Mouse (Mus musculus) testis, adult 2 months (tissue): ENCODE measurements at regions not wholly inside any gene's neighbourhood (a gene's known extent, or its start where the extent isn't known, plus 50 kb on each side); places are given as distances from the start of the nearest gene placed in this dataset.

Source experiments
- H3K27ac ChIP-seq: fragments of 200-500 bp; 2 replicates; pipeline ENCODE4 v1.5.1; 2012; ENCODE audit warnings: low read depth, low read length; ENCODE audit not compliant: control insufficient read depth, insufficient read depth
- H3K27me3 ChIP-seq: fragments of 200-500 bp; 2 replicates; pipeline ENCODE4 v1.6.1; 2012; ENCODE audit warnings: mild to moderate bottlenecking, low read length, moderate library complexity; ENCODE audit not compliant: control insufficient read depth, insufficient read depth
- H3K36me3 ChIP-seq: fragments of 200-500 bp; 2 replicates; pipeline ENCODE4 v1.6.1; 2012; ENCODE audit warnings: mild to moderate bottlenecking, low read length; ENCODE audit not compliant: control insufficient read depth, insufficient read depth
- H3K4me1 ChIP-seq: fragments of 200-500 bp; 2 replicates; pipeline ENCODE4 v1.6.1; 2012; ENCODE audit warnings: low read length; ENCODE audit not compliant: control insufficient read depth, insufficient read depth
- H3K4me3 ChIP-seq: fragments of 200-500 bp; 2 replicates; pipeline ENCODE4 v1.5.1; 2012; ENCODE audit warnings: low read depth, mild to moderate bottlenecking, low read length, moderate library complexity, mixed read lengths; ENCODE audit not compliant: control insufficient read depth
- CTCF ChIP-seq: fragments of 200-500 bp; IDR thresholded peaks from 2 replicates; pipeline ENCODE4 v1.5.1; 2012; ENCODE audit warnings: low read depth, mild to moderate bottlenecking, inconsistent platforms, low read length, moderate library complexity; ENCODE audit not compliant: control insufficient read depth, insufficient read depth, insufficient replicate concordance
- POLR2A ChIP-seq: fragments of 200-500 bp; IDR thresholded peaks from 2 replicates; pipeline ENCODE4 v1.6.1; 2012; ENCODE audit warnings: low read depth, mild to moderate bottlenecking, inconsistent platforms, low read length, moderate library complexity; ENCODE audit not compliant: control insufficient read depth

DNA sequence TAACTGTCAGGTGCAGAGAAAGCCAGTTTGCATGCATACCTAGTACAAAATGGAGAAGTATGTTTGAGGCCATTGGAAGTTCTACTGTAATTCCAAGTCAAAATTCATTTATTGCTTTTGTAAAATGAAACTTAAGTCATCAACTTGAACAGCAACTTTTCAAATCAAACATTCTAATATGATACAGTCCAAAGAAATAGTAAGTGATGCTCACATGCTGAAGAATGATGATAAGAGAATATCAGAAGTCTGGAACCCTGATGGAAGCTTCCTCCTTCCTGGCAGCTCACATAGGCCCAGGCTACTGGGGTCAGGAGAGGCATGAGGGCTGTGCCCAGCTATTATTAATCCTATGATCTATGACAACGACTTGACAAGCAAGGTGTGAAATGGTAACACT lies 64.1 kb upstream of the Slc38a2 start:
- H3K36me3 ChIP-seq: no peaks in the 10 kb centered on the region
- no peak overlapping the region for H3K4me3 ChIP-seq
- no peaks in the 10 kb centered on the region for H3K27me3 ChIP-seq
- H3K27ac ChIP-seq: no peak overlapping the region
- TF ChIP-seq POLR2A (no peak), CTCF (no peak)
- H3K4me1 ChIP-seq: no peaks in the 10 kb centered on the region; the same call in none of the 2 replicates

DNA sequence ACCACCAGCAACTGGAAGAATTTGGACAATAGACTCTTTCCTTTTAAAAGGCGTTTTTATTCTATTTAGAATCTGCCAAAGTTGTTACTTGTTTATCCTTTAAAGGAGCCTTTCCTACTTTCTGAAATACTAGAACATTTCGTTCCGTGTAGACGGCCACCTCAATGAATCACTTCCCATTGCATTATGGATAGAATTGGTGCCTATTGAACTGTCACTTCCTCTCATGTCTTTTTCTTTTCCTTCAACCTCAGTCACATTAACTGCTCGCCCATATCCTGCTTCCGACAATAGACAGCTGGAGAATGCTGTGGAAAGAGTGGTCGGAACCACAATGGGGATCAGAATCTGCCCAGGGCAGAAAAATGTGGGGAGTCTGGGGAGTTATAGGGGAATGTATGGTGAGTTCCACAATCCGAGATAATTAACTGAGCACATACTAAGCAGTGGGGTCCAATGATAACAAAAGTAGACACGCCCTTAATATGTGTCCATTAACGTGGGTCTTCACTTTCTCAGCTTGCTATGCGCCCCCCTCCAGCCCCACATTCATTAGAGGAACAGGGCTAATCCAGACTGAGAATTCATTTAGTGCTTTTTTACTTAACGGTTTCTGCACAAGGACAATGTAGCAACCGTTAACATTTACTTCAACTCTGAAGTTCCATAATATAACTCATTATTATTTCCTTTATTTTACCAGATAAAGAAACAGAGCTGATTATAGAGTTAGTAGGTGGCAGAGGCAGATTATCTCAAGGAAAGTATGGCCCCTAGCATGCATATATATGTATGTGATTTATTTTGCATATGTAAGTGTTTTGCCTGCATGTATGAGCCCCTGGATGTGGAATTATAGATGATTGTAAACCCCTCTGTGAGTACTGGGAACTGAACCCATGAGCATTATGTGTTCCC lies 59.8 kb upstream of the Slc38a2 start:
- Histone ChIP-seq H3K36me3 (no peaks in the 10 kb centered on the region), H3K4me3 (no peak overlapping the region), H3K27me3 (no peaks in the 10 kb centered on the region), H3K27ac (no peak overlapping the region), H3K4me1 (no peaks in the 10 kb centered on the region)
- no peak for TF ChIP-seq CTCF
- no peak for TF ChIP-seq POLR2A

DNA sequence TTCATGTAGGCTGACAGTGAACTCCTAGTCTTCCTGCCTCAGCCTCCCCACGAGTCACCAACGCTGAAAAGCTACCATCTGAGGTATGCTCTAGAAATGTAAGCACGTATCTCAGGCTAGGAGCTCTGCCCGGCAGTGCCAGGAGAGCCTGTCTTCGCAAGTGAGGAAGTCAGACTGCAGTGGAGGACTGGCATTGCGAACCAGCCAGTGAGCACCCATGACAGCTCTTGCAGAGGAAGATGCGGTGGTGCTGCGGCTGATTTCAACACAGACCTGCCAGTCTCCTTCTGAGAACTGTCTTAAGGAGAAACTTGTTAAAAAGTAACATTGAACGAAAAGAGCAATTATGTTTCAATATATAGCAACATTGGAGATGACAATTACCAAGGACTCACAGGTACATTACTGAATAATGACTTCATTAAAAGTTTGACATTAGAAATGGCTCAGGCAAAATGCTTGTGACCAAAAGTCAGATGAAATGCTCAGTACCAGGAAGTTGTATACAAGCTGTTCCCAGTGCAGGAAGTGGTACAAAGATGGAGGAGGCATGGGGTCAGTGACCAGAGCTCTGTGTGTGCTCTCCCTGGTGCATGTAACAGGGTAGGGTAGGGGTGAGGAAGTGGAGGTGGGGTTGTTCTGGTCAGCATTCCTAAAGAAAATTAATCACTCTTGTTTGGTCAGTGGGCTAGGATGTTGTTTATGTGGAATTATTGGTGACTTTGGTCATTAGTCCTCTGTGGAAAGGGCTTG lies 58.1 kb upstream of the Slc38a2 start:
- H3K27me3 ChIP-seq: no peaks in the 10 kb centered on the region
- no peak overlapping the region for H3K4me3 ChIP-seq
- no peak overlapping the region for H3K27ac ChIP-seq
- H3K4me1 ChIP-seq: no peaks in the 10 kb centered on the region
- TF ChIP-seq CTCF (no peak), POLR2A (no peak)
- H3K36me3 ChIP-seq: no peaks in the 10 kb centered on the region

DNA sequence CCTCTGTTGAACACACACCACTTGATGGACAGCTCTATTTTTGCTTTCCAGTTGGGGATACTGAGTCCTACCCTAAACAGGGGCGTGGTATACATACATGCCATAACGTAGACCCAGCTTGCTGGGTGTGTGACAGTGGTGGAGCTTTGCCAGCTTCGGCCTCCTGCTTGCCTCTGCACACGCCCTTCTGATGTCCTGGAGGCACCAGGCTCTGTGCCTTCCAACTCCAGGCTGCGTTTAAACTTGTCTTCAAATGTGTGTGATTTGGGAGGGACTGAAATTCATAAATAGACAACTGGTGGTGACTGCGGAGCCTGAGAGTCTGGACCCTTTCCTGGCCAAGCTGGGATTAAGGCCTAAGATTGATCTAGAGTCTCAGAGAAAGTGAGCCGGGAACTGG lies 56.9 kb upstream of the Slc38a2 start:
- TF ChIP-seq CTCF (no peak), POLR2A (no peak)
- no peak overlapping the region for H3K4me3 ChIP-seq
- H3K27me3 ChIP-seq: no peaks in the 10 kb centered on the region
- no peaks in the 10 kb centered on the region for H3K4me1 ChIP-seq
- H3K27ac ChIP-seq: no peak overlapping the region
- H3K36me3 ChIP-seq: no peaks in the 10 kb centered on the region

- Histone ChIP-seq H3K27ac (no peak overlapping the region), H3K36me3 (no peaks in the 10 kb centered on the region), H3K4me1 (no peaks in the 10 kb centered on the region), H3K27me3 (no peaks in the 10 kb centered on the region), H3K4me3 (no peak overlapping the region)
- TF ChIP-seq POLR2A (no peak), CTCF (no peak)
Observed at GRCm38 (mm10) chr15:96755951-96756350, 56.4 kb upstream of the Slc38a2 start.

GRCm38 (mm10) chr15:96755322-96755942 lies 55.9 kb upstream of the Slc38a2 start:
- Histone ChIP-seq H3K36me3 (no peaks in the 10 kb centered on the region), H3K27me3 (no peaks in the 10 kb centered on the region), H3K4me3 (no peak overlapping the region), H3K4me1 (no peaks in the 10 kb centered on the region), H3K27ac (no peak overlapping the region)
- no peak for TF ChIP-seq POLR2A

- no peak for TF ChIP-seq POLR2A
- TF ChIP-seq CTCF: no peak
- Histone ChIP-seq H3K4me3 (no peak overlapping the region), H3K27ac (no peak overlapping the region), H3K27me3 (no peaks in the 10 kb centered on the region), H3K4me1 (no peaks in the 10 kb centered on the region), H3K36me3 (no peaks in the 10 kb centered on the region)
Observed at GRCm38 (mm10) chr15:96754079-96754478, 54.5 kb upstream of the Slc38a2 start.
